Mouse (Mus musculus) ZHBTc4 (cell line): Measurements from ENCODE around the gene Tbc1d9.
A peak's percentile ranks its signal among the peaks of the same experiment; 100 is the strongest.

ENCODE experiments used
- DNase-seq: peaks from one replicate; pipeline ENCODE4 v3.0.0-alpha.2; 2011; ENCODE audit warnings: low read depth, low spot score

Tbc1d9 gene

GRCm38 (mm10) chr8:83177317-83178195 lies 12.4 kb downstream of the Tbc1d9 start:
- DNase-seq, result no peak

GRCm38 (mm10) chr8:83178228-83178742 lies 13.1 kb downstream of the Tbc1d9 start:
- DNase-seq, result no peak

- no peak for DNase-seq
Measured at GRCm38 (mm10) chr8:83181851-83182482, 16.8 kb downstream of the Tbc1d9 start.

GRCm38 (mm10) chr8:83182784-83183183 lies 17.6 kb downstream of the Tbc1d9 start:
- DNase-seq, result no peak

- DNase-seq, result no peak
Measured at GRCm38 (mm10) chr8:83186376-83186775, 21.2 kb downstream of the Tbc1d9 start.

DNA sequence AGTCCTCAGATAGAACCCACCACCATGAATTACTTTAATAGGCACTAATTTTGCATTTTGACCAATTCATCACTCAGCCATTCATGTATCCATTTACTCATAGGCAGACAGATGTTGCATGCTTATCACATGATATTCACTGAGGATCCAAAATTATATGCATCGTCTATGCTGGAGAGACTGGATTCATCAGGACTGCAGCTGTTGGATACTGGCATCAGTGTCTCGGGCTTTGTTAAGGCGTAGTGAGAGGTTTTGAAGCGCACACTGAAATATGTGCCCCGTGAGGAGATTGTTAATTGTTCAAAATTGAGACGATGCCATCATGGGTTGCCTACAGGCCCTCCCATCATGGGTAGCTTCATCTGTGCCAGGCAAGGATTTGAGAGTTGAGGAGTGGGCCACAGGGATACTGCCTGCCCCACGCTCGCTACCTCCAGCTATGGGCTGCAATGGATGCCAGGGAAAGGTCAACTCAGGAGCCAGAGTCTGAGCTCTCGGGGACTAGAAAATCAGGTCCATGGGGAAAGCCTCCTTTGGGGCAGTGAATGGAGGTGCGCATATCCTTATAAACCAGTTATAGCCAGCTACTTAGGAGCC lies 22.3 kb downstream of the Tbc1d9 start:
- no peak for DNase-seq

- DNase-seq, result no peak
Measured at GRCm38 (mm10) chr8:83189538-83190095, 24.5 kb downstream of the Tbc1d9 start.

DNA sequence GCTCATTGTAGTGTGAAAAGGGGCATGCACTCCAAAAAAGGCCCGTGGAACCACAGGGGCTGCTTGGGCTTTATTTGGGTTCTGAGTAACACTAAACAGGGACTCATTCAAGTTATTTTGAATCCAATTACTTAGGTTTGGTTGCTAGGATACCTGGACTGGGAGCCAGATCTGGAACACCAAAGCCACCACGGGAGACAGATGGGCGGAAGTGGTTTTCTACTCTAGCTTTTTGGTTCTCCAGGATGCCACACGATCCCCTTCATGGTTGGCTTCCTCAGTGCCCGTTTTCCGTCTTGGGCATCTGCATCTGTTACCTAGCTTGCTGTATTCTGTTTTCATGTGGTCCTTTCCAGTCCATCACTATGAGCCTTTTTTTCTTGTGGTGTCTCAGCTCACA lies 30.9 kb downstream of the Tbc1d9 start:
- no peak for DNase-seq

DNA sequence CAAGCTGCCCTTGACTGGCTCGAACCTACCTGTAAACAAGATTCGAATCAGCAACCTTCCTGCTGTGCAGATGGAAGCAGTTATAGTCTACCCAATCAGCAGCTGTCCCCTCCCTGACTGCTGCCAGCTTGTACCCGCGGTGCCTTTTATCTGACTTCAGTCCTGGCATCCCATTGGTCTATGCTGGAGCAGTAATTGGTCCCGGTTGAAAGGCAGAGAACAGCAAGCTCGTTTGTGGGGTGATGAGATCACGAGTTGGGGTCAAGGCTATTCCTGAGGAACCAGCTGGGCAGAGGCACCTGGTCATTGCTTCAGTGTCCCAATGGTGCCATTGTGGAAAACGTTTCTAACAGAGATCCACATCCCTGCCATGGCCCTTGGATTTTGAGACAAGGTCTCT lies 34.6 kb downstream of the Tbc1d9 start:
- no peak for DNase-seq

DNA sequence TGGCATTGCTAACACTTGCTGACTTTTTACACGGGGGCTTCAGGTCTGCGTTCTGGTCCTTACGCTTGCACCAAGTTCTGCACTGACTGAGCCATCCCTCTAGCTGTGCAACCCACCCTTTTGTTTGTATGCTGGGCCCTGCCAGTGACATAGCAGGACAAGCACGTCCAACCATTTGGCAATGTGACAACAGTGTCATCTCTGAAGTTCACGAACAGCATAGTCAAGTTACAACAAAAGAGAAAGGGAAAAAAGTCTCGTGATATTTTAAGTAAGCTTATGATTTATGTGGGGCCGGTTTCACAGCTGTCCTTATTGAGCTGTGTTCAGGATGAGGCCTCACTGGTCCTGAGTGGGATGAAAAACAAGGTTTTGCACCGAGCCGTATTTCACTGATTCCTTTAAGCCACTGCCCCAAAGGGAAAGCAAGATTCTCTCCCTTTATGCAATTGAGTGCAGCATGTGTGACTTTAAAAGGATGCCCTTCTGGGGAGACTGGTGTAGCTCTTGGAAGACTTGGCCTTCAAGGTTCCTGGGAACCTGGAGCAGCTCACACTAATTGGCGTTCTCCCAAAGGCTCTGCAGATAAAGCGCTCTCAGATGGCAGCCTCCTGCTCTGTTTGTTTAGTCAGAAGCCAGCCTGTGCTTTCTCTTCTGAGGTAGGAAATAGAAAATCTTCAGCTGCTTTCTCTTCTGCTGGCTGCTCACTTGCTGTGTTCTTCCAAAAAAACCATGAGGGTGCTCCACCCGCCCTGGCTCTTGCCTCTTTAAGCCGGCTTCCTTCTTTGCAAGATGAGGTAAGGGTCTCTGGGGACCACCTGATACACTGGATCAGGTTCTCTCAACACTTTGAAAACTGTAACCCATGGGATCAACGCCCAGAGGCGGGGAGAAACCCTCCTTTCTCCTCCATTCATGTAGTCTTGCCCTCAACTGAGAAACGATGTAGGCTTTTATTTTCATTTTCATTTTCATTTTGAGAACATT lies 35.3 kb downstream of the Tbc1d9 start:
- DNase-seq, result no peak

GRCm38 (mm10) chr8:83202946-83203345 lies 37.8 kb downstream of the Tbc1d9 start:
- no peak for DNase-seq

DNA sequence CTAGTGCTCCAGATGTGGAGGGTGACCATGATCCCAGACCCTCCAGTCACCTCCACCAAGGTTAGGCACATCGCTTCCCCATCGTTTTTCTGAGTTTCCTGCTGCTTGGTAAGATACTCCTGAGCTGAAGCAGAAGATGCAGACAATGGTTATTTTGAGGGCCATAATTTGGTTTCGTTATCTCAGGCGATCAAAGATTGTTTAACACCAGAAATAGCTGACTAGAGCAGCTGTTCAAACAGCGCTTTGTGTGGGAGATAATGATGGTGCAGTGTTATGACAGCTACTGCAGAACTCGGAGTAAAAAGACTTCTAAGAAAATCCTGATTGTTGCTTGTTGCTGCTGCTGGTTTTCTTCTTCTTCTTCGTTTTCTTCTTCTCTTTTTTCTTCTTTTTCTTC lies 40.8 kb downstream of the Tbc1d9 start:
- DNase-seq, result no peak

GRCm38 (mm10) chr8:83209581-83209980 lies 44.4 kb downstream of the Tbc1d9 start:
- DNase-seq, result no peak

DNA sequence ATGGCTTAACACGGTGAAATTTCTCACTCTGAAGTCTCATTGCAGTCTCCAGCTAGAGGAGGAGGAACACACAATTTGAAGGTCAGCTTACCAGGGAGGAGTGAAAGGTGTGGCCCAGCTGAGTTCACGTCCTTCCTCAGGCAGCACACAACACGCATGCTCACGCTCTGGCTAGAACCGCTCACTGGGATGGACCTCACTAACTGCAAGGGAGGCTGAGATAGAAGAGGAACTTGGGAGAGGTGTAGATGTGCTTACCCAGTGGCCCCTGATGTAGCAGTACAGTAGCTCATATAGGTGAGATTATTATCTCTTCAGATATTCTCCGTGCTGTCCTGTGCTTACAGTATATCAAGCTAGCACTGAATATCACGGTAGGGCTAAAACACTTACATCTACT lies 45.5 kb downstream of the Tbc1d9 start:
- peak; percentile 8 for DNase-seq

DNA sequence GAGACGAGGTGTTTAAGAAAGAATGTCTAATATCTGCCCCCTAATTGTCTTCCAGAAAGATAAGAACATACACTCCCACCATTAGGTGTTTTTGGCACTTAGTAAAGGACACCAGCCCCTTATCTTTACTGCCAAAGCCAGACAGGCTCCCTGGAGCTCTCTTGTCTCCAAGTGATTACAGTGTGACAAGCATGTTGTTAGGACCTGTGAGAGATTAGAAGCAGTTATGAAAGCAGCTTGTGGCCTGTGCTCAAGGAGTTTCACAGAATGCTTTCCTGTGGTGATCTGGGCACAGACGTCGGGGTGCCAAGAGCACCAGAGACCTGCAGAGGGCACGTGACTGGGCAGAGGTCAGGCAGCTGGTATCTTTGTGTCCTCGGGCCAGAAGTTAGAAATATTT lies 49.9 kb downstream of the Tbc1d9 start:
- DNase-seq, result no peak

DNA sequence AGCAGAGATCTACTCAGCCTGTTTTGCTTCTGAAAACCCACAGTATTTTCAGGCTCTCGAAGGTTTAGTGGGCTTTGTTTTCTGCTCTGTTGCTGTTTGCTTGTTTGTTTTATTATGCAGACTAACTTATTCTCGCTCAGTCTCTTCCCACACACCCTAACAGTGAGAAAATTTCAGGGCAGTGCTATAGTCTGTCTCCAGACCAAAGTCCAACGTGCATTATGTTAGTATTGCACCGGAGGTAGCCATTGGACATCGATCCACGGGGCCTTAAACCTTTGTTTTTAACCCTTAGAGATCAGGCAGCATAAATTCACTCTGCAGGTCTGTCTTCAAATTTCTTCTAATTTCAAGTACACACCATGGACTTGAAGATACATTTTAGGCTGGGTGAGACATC lies 51.4 kb downstream of the Tbc1d9 start:
- DNase-seq, result no peak

DNA sequence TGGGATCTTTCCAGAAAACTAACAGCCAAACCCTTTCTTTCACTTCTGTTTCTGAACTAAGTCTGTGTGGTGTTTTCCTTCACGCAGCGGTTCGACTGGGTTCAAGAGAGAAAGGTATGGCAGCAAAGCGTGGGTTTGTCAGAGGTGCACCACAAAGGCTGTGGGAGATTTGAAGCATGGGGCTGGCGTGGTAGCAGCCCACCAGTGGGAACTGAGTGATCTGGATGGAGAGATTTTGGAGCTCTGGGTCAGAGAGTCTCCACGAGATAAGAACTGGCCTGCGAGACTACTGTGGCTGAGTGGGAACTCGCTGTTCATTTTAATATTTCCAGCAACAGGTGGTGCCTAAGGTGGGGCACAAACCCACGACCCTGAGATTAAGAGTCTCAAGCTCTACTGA lies 52.0 kb downstream of the Tbc1d9 start:
- no peak for DNase-seq

DNA sequence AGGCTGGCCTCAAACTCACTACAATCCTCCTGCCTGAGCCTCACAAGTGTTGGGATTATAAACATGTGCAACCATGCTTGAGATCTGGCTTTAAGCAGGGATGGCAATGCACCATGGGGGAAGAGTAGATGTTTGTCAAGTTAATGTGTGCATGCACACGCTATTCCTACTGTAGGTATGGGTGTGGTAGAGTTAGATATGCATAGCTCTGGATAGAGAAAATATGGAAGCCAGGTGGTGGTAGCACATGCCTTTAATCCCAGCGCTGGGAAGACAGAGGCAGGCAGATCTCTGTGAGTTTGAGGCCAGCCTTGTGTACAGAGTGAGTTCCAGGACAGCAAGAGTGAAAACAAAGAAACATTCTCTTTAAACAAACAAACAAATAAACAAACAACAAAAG lies 52.7 kb downstream of the Tbc1d9 start:
- DNase-seq, result no peak

DNA sequence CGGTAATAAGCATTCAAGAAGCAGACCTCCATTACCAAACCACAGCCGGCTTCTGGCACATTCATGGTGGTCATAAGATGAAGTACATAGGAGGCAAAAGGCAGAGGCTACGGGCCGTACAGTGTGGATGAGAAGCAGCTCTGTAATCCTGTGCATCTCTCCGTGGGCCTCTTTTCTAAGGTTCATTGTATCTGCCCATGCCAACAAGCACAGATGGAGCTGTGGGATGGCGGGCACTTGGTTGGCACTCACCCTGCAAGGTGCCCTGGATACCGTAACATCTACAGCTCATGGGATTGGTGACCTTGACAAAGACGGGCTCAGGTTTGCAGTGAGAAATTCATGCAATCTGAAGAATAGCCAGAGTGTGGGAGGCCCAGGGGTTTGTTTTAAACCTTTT lies 54.2 kb downstream of the Tbc1d9 start:
- no peak for DNase-seq

- DNase-seq, result no peak
Measured at GRCm38 (mm10) chr8:83220746-83221145, 55.6 kb downstream of the Tbc1d9 start.
